In genomic region chr2:27490939-27491338, GRCm38 (mm10) we compare ENCODE assay signal across 20 mouse cellular contexts. TPM values are rescaled to one million over a fixed set of nuclear protein-coding genes. Genes with fewer than 3 reads are reported as not detected.
A peak's percentile ranks its signal among the peaks of the same experiment; 100 is the strongest.
DNase-seq lines count a peak whose midpoint lies in the region; ATAC-seq lines count a peak whose summit lies in the region.
"Had no signal": no experiment of that assay in that cellular context is flagged by ENCODE, and none has a peak within 500 bp of the region (broad histone marks: within the 10 kb centered on the region; RNA-seq: fewer than 3 reads in every experiment).

No protein-coding gene starts in this region.

- 29% methylated on average over 2 of the region's 2 CpGs for WGBS in liver, embryonic 12.5 days (ENCODE audit: insufficient replicate concordance)
- 17% methylated on average over 2 of the region's 2 CpGs for WGBS in liver, embryonic 13.5 days (ENCODE audit: insufficient replicate concordance)

- H3K4me2 ChIP-seq in liver, embryonic 12.5 days, result no peak overlapping the region
- H3K4me2 ChIP-seq in liver, embryonic 13.5 days, result no peak overlapping the region
- H3K4me2 ChIP-seq: embryonic facial prominence, embryonic 12.5 days; forebrain, embryonic 13.5 days; forebrain, embryonic 15.5 days had no signal

- no peaks in the 10 kb centered on the region for H3K27me3 ChIP-seq in liver, embryonic 12.5 days (replicated peaks)
- H3K27me3 ChIP-seq in liver, embryonic 13.5 days, result no peaks in the 10 kb centered on the region
- H3K27me3 ChIP-seq: embryonic facial prominence, embryonic 12.5 days; forebrain, embryonic 13.5 days; forebrain, embryonic 15.5 days had no signal

- H3K4me1 ChIP-seq in liver, embryonic 12.5 days, result peaks cover 29% of the 10 kb centered on the region
- peaks cover 31% of the 10 kb centered on the region for H3K4me1 ChIP-seq in liver, embryonic 13.5 days (replicated peaks)
- H3K4me1 ChIP-seq: embryonic facial prominence, embryonic 12.5 days; forebrain, embryonic 15.5 days had no signal

- ATAC-seq in liver, embryonic 12.5 days, result 0 out of 2 replicates have a peak, but pooled peaks have one; percentile 19
- ATAC-seq in liver, embryonic 13.5 days (ENCODE audit: low read depth), result peak; percentile 59
- ATAC-seq: activated CD4-positive, CD25-positive, alpha-beta regulatory T cell, adult 4 months; forebrain, embryonic 13.5 days; forebrain, embryonic 15.5 days; forebrain, postnatal 0 days; Patski had no signal

- H3K4me3 ChIP-seq in liver, embryonic 12.5 days, result no peak overlapping the region
- H3K4me3 ChIP-seq in liver, embryonic 13.5 days (replicated peaks), result no peak overlapping the region
- H3K4me3 ChIP-seq: embryonic facial prominence, embryonic 10.5 days; embryonic facial prominence, embryonic 12.5 days; forebrain, embryonic 13.5 days; forebrain, embryonic 15.5 days had no signal

- H3K9me3 ChIP-seq in liver, embryonic 12.5 days (replicated peaks), result peaks cover 6% of the 10 kb centered on the region
- no peaks in the 10 kb centered on the region; the same call in 1 of the 2 replicates for H3K9me3 ChIP-seq in liver, embryonic 13.5 days (replicated peaks)
- H3K9me3 ChIP-seq: embryonic facial prominence, embryonic 10.5 days; embryonic facial prominence, embryonic 12.5 days; forebrain, embryonic 13.5 days; forebrain, embryonic 15.5 days had no signal

- H3K9ac ChIP-seq in liver, embryonic 12.5 days, result no peak overlapping the region
- H3K9ac ChIP-seq in liver, embryonic 13.5 days, result no peak overlapping the region
- H3K9ac ChIP-seq: embryonic facial prominence, embryonic 12.5 days; forebrain, embryonic 13.5 days; forebrain, embryonic 15.5 days; forebrain, postnatal 0 days had no signal

- DNase-seq in liver, result no peak
- DNase-seq in liver, embryonic 13.5 days, result no peak
- DNase-seq in left cerebral cortex, adult 11 months (ENCODE audit: low spot score), result no peak
- no peak for DNase-seq in left cerebral cortex, postnatal 14 days (ENCODE audit: low spot score in 2 of 2)
- DNase-seq: adrenal gland, adult 8-10 months; adrenal gland, postnatal 14 days; adrenal gland, postnatal 36 days; cerebellum, adult 11-12 months; cerebellum, adult 2 months; cerebellum, adult 9-10 months; cerebellum, postnatal 10 days; cerebellum, postnatal 25 days; forebrain, postnatal 0 days had no signal

- 0 out of 2 replicates have a peak overlapping the region, but pooled peaks have one; percentile 17 for H3K27ac ChIP-seq in liver, embryonic 12.5 days
- no peak overlapping the region for H3K27ac ChIP-seq in liver, embryonic 13.5 days
- H3K27ac ChIP-seq: embryonic facial prominence, embryonic 10.5 days; embryonic facial prominence, embryonic 12.5 days; forebrain, embryonic 13.5 days; forebrain, embryonic 15.5 days had no signal

- intact Hi-C loops in left cerebral cortex, postnatal 14 days (cut with DNase I), result no loop called here

- no peaks in the 10 kb centered on the region for H3K36me3 ChIP-seq in liver, embryonic 12.5 days
- H3K36me3 ChIP-seq in liver, embryonic 13.5 days, result no peaks in the 10 kb centered on the region
- H3K36me3 ChIP-seq: embryonic facial prominence, embryonic 10.5 days; embryonic facial prominence, embryonic 12.5 days; forebrain, embryonic 15.5 days had no signal

RNA-seq across cellular contexts. Expression of gene Brd3, which starts 16.5 kb away (rescaled TPM):
- 38.5 and 39.0 TPM in 2 replicates for polyA plus RNA-seq in liver, embryonic 12.5 days (2016; fragmentation: Nextera tagmentation; extraction: Ambion mirVana)
- polyA plus RNA-seq in liver, embryonic 13.5 days (2015; fragmentation: Nextera tagmentation; extraction: Ambion mirVana), result 25.0 and 37.2 TPM in 2 replicates
- 10 to 100 TPM; 61.3 to 64.0 TPM for total RNA-seq in left cerebral cortex, postnatal 14 days (2021)

RNA-seq across cellular contexts. Expression of gene Wdr5, which starts 24.0 kb away (rescaled TPM):
- polyA plus RNA-seq in liver, embryonic 12.5 days (2016; fragmentation: Nextera tagmentation; extraction: Ambion mirVana), result 47.2 and 47.3 TPM in 2 replicates
- 32.1 and 35.9 TPM in 2 replicates for polyA plus RNA-seq in liver, embryonic 13.5 days (2015; fragmentation: Nextera tagmentation; extraction: Ambion mirVana)
- total RNA-seq in left cerebral cortex, postnatal 14 days (2021), result 10 to 100 TPM; 34.9 to 37.3 TPM

RNA-seq across cellular contexts. Expression of gene Brd3os, which starts 48.8 kb away (rescaled TPM):
- 1.3 and 1.4 TPM in 2 replicates for polyA plus RNA-seq in liver, embryonic 12.5 days (2016; fragmentation: Nextera tagmentation; extraction: Ambion mirVana)
- polyA plus RNA-seq in liver, embryonic 13.5 days (2015; fragmentation: Nextera tagmentation; extraction: Ambion mirVana), result 0.48 and 0.60 TPM in 2 replicates
- 10 to 100 TPM; 27.9 to 28.5 TPM for total RNA-seq in left cerebral cortex, postnatal 14 days (2021)
